Comparison of ENCODE assay signal across 9 mouse cellular contexts in genomic region chr17:27421837-27422236, GRCm38 (mm10).
A peak's percentile ranks its signal among the peaks of the same experiment; 100 is the strongest.
DNase-seq lines count a peak whose midpoint lies in the region; ATAC-seq lines count a peak whose summit lies in the region.
"Had no signal": no experiment of that assay in that cellular context is flagged by ENCODE, and none has a peak within 500 bp of the region (broad histone marks: within the 10 kb centered on the region; RNA-seq: fewer than 3 reads in every experiment).

No protein-coding gene starts in this region.

- H3K4me1 ChIP-seq in kidney, embryonic 14.5 days (ENCODE audit: control insufficient read depth, insufficient read depth, low read length): peaks cover 18% of the 10 kb centered on the region
- peaks cover 25% of the 10 kb centered on the region for H3K4me1 ChIP-seq in forebrain, embryonic 16.5 days (replicated peaks; ENCODE audit: control insufficient read depth, insufficient read depth, low read length)
- peaks cover 28% of the 10 kb centered on the region for H3K4me1 ChIP-seq in midbrain, embryonic 13.5 days (replicated peaks)
- H3K4me1 ChIP-seq: liver, embryonic 13.5 days had no signal

- no peak overlapping the region for H3K9ac ChIP-seq in kidney, embryonic 14.5 days (ENCODE audit: low read depth, low read length)
- 0 out of 2 replicates have a peak overlapping the region, but pooled peaks have one; percentile 1 for H3K9ac ChIP-seq in forebrain, embryonic 16.5 days (replicated peaks; ENCODE audit: low read depth, low read length)
- no peak overlapping the region; the same call in 1 of the 2 replicates for H3K9ac ChIP-seq in midbrain, embryonic 13.5 days (replicated peaks)
- H3K9ac ChIP-seq: liver, embryonic 13.5 days had no signal

- ATAC-seq in kidney, embryonic 14.5 days (ENCODE audit: low FRiP score, low TSS enrichment): 0 out of 2 replicates have a peak, but pooled peaks have one; percentile 17
- no peak for ATAC-seq in forebrain, embryonic 16.5 days
- peak; percentile 16; the same call in 1 of the 2 replicates for ATAC-seq in midbrain, embryonic 13.5 days

- no peaks in the 10 kb centered on the region for H3K27me3 ChIP-seq in kidney, embryonic 14.5 days (ENCODE audit: control insufficient read depth, insufficient read depth, low read length)
- peaks cover 16% of the 10 kb centered on the region for H3K27me3 ChIP-seq in forebrain, embryonic 16.5 days (replicated peaks; ENCODE audit: control insufficient read depth, insufficient read depth, low read length)
- H3K27me3 ChIP-seq in midbrain, embryonic 13.5 days: no peaks in the 10 kb centered on the region
- H3K27me3 ChIP-seq: liver, embryonic 13.5 days had no signal

- DNase-seq in kidney, postnatal 10 days: no peak
- peak; percentile 61 for DNase-seq in cerebellum, adult 9-11 months
- DNase-seq in urinary bladder, postnatal 4 days (ENCODE audit: low spot score in 2 of 2): no peak
- DNase-seq in layer of hippocampus, adult 9-11 months: no peak
- DNase-seq in thymus, postnatal 0 days (ENCODE audit: low spot score): no peak
- DNase-seq: liver, embryonic 13.5 days had no signal

- peak overlapping the region; percentile 47 for H3K27ac ChIP-seq in kidney, embryonic 14.5 days (ENCODE audit: low read depth, low read length)
- peak overlapping the region; percentile 0; the same call in 1 of the 2 replicates for H3K27ac ChIP-seq in forebrain, embryonic 16.5 days (ENCODE audit: low read length)
- peak overlapping the region; percentile 84 for H3K27ac ChIP-seq in midbrain, embryonic 13.5 days
- H3K27ac ChIP-seq: liver, embryonic 13.5 days had no signal

- WGBS in kidney, embryonic 14.5 days: 46% methylated on average over 8 of the region's 8 CpGs
- 10% methylated on average over 8 of the region's 8 CpGs for WGBS in forebrain, embryonic 16.5 days
- WGBS in midbrain, embryonic 13.5 days: 27% methylated on average over 8 of the region's 8 CpGs

- H3K4me2 ChIP-seq in kidney, embryonic 14.5 days (replicated peaks; ENCODE audit: low read depth, low read length): 0 out of 2 replicates have a peak overlapping the region, but pooled peaks have one; percentile 10
- peak overlapping the region; percentile 32 for H3K4me2 ChIP-seq in forebrain, embryonic 16.5 days (ENCODE audit: low read length)
- H3K4me2 ChIP-seq in midbrain, embryonic 13.5 days (replicated peaks): 0 out of 2 replicates have a peak overlapping the region, but pooled peaks have one; percentile 13
- H3K4me2 ChIP-seq: liver, embryonic 13.5 days had no signal

- no peaks in the 10 kb centered on the region for H3K9me3 ChIP-seq in kidney, embryonic 14.5 days (ENCODE audit: control insufficient read depth, low read length)
- no peaks in the 10 kb centered on the region for H3K9me3 ChIP-seq in forebrain, embryonic 16.5 days (ENCODE audit: control insufficient read depth, low read length)
- H3K9me3 ChIP-seq in midbrain, embryonic 13.5 days: no peaks in the 10 kb centered on the region
- H3K9me3 ChIP-seq: liver, embryonic 13.5 days had no signal

- no peaks in the 10 kb centered on the region for H3K36me3 ChIP-seq in kidney, embryonic 14.5 days (ENCODE audit: control insufficient read depth, insufficient read depth, low read length)
- no peaks in the 10 kb centered on the region for H3K36me3 ChIP-seq in forebrain, embryonic 16.5 days (ENCODE audit: control insufficient read depth, insufficient read depth)
- H3K36me3 ChIP-seq in midbrain, embryonic 13.5 days: no peaks in the 10 kb centered on the region
- H3K36me3 ChIP-seq: liver, embryonic 13.5 days had no signal

- no peak overlapping the region for H3K4me3 ChIP-seq in kidney, embryonic 14.5 days (ENCODE audit: low read length)
- no peak overlapping the region for H3K4me3 ChIP-seq in forebrain, embryonic 16.5 days (replicated peaks; ENCODE audit: low read length)
- H3K4me3 ChIP-seq in midbrain, embryonic 13.5 days (replicated peaks): no peak overlapping the region
- H3K4me3 ChIP-seq: liver, embryonic 13.5 days had no signal

Comparison
In these comparisons a context has a peak if more than half of its experiments do, and no peak if none do; other contexts are left out.
1. H3K27ac ChIP-seq: peak in every context shown above with its lines; median percentile 84 in midbrain, embryonic 13.5 days; 47 in kidney, embryonic 14.5 days; 0 in forebrain, embryonic 16.5 days.